Mouse (Mus musculus) lung, adult 2 months (tissue): ENCODE data around the gene Adm.

Experiments used
- CTCF ChIP-seq: fragments of 200-500 bp; IDR thresholded peaks from 2 replicates; pipeline ENCODE4 v1.5.1; 2011; ENCODE audit warnings: mild to moderate bottlenecking, low read length, control low read depth; ENCODE audit not compliant: insufficient read depth
- POLR2A ChIP-seq: fragments of 200-500 bp; IDR thresholded peaks from 2 replicates; pipeline ENCODE4 v1.6.1; 2011; ENCODE audit warnings: low read depth, mild to moderate bottlenecking, control low read depth, low read length, borderline replicate concordance; ENCODE audit errors: extremely low read depth

GRCm38 (mm10) chr7:110605476-110605875 is 22.0 kb upstream of the Adm start:
- TF ChIP-seq CTCF (no peak), POLR2A (no peak)
